Mouse (Mus musculus) right cerebral cortex, postnatal 4 days (tissue): ENCODE data around the gene Gm21988.

ENCODE experiments used
- DNase-seq: peaks from one replicate; pipeline ENCODE4 v3.0.0-alpha.2; 2022

The Gm21988 gene

DNA sequence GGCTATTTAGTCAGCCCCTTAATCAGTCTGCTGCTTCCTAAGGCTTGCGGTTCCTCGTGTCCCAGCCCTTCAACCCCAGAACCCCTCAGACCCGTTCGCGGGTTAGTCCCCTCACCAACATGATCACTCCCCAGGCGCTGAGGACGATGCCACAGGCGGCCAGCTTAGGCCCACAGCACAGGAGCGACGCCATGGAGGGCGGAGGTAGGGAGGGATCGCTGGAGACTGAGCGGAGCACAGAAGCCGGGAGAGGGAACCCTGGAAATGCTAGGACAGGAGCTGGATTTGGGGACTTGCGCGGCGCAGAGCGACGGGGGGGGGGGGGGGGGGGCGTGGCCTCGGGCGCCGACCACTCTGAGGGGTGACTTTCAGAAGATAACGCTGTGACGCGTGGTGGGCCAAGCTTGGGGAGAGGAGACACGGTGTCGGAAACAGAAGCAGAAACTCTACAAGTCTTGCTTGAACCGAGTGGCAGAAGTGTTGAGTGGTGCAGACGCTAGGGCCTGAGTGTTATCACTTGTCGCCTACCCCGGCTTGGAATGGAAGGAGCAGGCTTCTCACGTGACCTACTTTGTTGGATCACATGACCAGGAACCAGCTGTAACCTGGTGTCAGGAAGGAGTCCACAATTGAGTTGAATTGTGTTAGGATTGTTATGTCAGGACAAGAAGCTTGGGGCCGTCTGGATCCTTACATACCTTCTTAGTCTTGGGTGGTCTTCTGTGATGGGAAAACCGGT lies at the start of gene Gm21988, which contains the start of gene Rnasek:
Gene Gm21988, minus strand, starts transcription at position 290 of the 739 bp plus-strand sequence.
Gene Rnasek, minus strand, starts transcription at position 302 of the 739 bp plus-strand sequence.
- peak; percentile 70 for DNase-seq

DNA sequence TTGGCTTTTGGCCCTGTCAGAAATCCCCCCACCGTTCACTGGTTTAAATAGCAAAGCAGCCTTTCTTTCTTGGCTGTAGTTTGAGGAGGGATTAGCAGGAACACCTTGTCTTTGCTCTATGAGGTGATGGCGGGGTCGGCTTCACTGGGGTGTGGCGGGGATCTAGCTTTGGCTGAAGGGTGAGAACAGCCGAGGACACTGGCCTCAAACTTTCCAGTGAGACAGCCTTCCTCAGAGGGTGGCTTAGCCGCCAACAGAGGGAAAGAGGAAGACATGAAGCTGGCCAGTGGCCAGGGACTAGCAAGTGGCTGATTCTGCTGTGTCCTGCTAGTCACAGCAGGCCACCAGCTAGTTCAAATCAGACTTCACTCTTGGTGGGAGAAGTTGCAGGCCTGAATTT lies 49.6 kb upstream of the Gm21988 start:
- DNase-seq: peak; percentile 5

DNA sequence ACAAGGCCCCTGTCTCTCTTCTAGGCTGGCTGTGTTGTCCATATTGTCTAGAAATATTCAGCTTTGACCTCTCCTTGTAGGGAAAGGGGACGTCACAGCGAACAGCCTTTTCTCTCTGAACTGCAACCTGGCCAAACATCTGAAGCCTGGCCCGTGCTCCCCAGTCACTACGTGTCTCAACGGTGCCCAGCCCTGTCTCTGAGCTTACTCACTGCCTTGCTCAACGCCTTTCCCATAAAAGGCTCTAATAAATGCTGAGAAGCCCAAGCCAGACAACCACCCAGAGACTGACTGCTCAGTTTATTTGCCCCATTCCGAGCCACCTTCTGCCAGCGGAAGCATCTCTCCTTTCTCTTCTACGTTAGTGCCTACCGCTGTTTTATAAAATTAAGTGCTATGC lies 48.5 kb upstream of the Gm21988 start:
- no peak for DNase-seq

DNA sequence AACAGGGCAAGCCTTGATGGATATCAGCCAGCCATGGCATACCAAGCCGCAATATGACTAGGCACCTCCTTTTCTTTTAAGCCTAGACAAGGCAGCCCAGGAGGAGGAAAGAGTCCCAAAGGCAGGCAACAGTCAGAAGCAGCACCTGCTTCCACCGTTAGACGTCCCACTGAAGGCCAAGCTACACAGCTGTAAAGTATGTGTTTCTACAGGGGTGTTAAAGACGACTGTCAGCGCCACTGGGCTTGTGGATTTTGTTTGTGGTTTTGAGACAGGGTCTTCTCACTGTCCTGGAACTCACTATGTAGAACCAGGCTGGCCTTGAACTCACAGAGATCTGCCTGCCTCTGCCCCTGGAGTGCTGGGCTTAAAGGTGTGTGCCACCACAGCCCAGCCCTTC lies 46.1 kb upstream of the Gm21988 start:
- DNase-seq: no peak

DNA sequence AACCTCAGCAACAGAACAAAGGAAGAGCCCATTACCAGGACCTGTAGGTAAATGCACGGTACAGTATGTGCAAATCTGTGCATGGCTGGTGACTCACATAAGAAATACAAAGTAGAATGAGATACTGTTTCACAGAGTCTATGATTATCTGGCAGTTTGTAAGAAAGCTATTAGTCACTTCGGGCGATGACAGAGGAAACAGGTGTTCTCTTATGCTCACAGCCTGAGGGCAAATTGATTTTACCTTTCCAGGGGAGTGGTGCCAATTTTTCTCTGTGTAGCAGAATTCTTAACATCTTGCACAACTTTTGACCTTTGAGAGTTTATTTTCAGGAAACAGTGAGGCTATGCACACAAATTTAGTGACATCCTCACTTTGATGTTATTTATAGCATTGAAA lies 45.1 kb upstream of the Gm21988 start:
- no peak for DNase-seq

DNA sequence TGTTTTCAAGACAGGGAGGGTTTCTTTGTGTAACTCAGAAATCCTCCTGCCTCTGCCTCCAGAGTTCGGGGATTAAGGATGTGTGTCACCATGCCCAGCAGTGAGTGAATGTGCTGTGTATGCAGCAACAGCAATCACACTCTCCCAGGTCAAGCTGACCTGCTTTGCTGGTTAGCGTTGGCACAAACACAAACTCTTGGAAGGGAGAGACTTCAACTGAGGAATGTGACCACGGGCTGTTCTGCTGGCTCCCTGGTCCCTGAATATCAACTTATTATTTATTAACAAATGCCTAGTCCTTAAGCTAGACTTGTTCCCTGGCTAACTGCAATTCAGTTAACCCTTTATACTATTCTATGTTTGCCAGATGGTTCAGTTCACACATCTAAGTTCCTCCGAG lies 44.0 kb upstream of the Gm21988 start:
- DNase-seq: no peak

DNA sequence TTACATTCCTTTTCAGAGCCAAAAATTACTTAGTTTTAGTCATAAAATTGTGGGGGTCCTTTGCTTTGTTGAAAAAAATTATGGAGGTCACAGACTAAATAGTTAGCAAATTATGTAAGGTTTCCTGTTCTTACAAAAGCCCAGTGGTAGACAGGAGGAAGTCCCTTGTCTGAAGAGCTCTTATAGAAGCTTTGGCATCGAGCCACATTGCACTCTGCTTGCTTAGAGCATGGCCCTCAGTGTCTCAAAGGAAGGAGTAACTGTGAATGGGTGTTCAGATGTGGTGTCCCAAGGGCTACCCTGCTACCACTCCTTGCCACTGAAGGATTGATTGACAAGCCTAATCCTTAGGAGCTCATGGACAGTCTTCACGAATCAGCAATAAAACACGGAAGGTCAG lies 40.8 kb upstream of the Gm21988 start:
- no peak for DNase-seq

DNA sequence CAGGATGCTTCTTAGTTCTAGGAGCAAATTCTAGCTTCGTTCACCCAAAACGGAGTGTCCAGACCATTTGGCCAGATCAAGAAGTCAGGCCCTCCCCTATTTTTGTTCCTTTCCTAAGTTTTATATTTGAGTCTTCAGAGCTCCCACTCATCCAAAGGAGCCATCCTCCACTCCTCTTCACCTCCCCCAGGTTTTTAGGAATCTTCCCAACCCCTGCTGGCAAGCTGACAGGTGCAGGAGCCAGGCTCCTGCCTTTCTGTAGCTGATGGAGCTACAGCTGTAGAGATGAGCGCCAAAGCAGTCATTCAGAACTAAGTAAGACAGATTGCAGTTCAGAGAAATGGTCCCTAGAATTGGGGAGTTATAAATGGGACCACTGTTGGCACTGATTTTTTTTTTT lies 39.3 kb upstream of the Gm21988 start:
- no peak for DNase-seq

DNA sequence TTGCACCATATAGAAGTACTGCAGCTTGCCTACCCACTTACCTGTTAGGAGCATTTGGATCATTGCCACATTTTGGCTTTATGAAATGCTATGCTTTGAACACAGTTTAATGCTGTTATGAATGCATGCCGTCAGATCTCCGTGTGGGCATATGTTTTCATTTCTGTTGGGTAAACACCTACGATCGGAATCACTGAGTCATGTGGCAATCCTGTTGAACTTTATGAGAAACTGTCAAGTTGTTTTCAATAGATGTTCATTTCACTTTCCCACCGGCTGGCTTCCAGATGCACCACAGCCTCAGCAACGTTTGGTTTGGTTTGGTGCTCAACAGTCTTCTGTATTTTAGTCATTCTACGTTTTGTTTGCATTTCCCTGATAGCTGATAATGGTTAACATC lies 32.0 kb upstream of the Gm21988 start:
- no peak for DNase-seq

DNA sequence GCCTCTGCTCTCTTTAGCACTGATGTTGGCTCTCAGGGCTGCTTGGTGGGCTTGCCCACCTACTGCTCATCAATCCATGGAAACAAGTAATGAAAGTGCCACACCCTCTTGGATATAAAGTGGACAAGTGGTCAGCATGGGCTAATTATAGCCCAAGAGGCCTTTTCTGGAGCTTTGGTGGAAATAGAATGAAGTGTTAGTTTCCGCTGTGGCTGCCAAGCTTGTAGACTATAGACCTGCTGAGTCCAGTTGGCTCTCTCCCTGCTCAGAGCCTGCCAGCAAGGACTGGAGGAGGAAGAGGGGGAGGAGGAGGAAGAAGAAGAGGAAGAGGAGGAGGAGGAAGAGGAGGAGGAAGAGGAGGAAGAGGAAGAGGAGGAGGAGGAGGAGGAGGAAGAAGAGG lies 26.8 kb upstream of the Gm21988 start:
- no peak for DNase-seq

DNA sequence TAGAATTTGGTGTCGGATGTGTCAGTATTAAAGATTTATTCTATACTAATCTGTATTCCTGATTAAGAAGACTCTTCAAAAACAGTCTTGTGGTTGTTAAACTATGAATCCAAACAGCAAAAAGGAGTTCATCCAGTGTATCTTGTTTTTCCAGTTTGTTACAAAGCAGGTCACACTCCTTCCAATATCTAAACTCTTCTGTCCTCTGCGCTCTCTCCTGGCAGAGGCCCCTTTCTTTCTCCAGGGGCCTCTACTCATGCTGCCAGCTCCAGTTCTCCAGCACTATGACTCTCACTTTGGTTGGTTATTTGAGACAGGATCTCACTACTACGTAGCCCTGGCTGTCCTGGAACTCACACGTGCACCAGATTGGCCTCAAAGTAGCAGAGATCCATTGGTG lies 26.2 kb upstream of the Gm21988 start:
- no peak for DNase-seq

DNA sequence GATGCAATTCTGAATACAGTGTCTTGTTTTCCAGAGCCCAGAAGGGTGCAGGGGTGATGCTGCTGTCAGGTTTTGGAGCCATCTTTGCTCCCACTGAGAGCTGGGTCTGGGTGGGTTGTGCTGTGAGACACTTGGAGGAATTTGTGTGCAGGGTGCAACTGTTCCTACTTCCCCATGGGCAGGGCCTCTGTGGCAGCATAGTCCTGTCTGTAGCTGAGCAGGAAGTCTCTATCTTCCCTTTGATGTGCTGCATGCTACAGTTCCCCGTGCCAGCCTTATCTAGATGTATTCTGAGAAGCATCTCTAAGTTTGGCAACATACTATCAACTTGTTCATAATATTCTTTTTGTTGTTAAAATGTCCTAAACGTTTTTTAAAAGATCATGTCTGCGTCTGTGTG lies 25.6 kb upstream of the Gm21988 start:
- DNase-seq: no peak

DNA sequence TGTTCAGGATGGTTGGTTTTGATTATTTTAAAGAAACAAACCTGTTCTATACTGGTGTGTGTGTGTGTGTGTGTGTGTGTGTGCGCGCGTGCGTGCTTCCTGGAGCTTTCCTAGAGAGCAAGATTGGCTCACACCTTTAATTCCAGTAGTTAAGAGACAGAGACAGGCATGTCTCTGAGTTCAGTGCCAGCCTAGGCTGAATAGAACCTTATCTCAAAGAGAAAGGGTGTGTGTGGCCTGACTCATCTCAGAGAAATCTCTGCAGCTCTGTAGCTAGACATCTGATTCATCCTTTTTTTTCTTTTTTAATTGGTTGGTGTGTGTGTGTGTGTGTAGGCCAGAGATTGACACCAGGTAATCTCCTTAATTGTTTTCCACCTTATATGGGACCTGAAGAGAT lies 19.4 kb upstream of the Gm21988 start:
- no peak for DNase-seq

DNA sequence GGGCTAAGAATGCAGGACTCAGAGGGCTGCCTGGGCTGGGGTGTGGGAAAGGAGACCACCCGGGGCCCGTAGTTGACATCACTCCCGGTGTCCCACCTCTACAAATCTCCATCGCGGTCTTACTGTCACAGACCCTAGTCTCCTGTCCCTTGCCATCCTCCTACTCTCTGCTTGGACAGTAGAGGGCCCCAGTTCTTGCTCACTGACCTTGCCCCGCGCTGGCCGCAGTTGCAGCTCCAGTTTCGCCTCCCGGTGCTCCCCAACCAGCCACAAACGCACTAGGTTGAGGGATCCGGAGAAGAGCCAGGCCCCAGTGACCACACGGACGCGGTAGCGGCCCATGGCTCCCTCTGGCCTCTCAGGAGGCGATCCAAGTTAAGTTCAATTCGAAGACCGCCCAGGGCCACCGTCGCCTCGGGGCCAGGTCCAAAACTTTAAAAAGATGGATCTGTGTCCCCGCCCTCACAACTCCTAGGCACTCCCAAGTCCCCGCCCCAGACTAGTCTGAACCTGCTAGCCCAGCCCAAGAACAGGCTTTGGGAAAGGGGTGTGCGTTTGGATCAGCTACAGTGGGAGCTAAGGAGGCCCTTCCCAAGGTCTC lies 15.4 kb upstream of the Gm21988 start, which contains the start of gene Alox12:
Gene Alox12, minus strand, starts transcription at position 423 of the 601 bp plus-strand sequence.
- DNase-seq: no peak

DNA sequence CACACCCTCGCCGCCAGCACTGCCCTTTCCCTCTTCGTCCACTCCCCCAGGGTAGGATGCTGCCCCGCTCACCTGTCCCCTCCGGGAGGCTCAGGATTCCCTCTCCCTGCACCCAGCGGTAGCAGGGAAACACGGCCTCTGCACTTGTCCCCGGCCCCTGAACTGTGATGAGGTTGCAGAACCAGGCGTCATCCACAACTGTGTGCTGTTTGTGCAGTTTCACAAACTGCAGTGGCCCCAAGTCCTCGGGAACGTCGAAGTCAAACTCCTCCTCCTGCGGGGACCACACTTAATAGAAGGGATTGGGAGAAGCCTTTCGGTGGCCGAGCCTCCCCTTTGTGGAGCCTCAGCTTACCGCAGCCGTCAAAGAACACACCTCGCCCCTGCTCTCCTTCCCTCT lies 14.7 kb upstream of the Gm21988 start:
- no peak for DNase-seq

DNA sequence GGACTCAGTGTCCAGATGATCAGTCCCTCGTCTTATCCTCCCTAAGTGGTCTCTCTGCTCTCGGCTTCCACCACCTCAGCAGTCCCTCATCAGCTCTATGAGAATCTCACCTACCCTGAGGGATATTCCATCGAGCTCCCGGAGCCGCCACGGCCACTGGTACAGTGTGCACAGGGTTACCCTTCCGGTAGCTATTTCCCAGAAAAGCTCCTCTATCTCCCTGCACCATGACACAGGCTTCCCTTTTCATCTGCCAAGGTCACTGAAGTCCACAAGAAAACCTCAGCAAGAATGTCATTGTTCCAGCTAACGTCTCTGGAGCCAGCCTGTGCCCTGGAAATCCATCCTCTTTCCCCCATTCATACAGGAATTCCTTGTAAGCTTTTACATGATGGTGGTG lies 12.2 kb upstream of the Gm21988 start:
- no peak for DNase-seq

DNA sequence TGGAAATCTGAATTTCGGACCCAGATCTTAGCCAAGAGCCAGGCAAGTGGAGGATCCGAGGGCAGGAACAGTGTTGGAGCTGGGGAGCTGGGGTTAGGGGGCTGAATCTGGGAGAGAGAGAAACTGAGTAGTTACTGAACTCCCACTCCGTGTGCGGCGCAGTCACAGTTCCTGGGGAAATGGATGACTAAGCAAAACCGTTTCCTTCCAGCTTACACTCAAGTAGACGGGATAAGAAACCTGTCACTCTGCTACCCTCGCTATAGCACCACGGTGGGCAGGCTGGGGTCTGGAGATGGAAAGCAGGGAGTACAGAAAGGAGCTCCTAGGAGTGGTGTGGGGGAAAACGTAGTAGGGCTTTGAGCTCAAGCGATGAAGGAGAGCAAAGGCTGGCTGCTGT lies 10.5 kb upstream of the Gm21988 start:
- no peak for DNase-seq

DNA sequence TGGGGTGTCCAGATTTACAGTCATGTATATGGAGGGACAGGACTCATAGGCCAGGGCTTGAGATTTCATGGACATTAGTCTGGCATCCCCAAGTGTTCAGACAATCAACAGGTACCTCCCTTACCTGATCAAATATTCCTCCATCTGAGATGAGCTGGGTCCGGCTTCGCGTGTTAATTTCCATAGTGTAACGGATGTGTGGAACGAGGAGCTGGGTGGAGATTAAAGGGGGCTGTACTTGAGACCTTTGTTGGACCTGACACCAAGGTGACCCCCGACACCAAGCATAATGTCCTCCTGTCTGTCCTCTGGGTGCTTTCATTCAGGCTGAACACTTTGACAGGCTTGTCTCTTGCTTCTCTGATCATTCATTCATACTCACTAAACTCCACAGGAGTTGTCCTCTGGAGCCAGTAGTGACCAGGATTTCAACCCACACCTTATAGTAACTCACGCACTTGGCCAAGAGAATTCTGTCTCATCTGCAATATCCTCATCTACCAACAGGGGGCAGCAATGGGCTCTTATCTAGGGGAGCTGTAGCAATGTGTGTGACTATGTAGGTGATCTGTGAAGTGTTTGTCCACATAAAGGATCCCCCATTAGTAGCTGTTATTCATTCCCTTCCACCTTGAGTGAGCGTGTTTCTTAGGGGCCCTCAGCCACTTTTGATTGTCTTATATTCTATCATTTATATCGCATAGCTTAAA lies 7.7 kb upstream of the Gm21988 start:
- DNase-seq: peak; percentile 58

DNA sequence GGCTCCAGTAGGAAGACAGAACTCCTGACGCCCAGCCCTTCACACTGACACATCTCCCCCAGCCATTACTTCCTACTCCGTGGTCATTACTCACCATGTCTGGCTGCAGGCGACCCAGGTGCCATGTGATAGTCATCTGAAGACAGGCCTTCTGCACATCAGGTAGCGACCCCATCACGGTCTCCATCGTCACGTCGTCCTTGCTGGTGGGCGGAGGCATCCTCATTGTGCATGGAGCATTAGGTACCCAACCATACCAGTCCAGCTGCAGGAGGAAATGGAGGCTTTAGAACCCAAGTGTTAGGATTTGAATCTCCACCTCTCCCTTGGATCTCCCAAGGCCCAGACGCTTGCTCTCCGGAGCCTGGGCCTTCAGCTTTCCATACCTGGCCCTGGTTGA lies 3.0 kb upstream of the Gm21988 start:
- DNase-seq: no peak

DNA sequence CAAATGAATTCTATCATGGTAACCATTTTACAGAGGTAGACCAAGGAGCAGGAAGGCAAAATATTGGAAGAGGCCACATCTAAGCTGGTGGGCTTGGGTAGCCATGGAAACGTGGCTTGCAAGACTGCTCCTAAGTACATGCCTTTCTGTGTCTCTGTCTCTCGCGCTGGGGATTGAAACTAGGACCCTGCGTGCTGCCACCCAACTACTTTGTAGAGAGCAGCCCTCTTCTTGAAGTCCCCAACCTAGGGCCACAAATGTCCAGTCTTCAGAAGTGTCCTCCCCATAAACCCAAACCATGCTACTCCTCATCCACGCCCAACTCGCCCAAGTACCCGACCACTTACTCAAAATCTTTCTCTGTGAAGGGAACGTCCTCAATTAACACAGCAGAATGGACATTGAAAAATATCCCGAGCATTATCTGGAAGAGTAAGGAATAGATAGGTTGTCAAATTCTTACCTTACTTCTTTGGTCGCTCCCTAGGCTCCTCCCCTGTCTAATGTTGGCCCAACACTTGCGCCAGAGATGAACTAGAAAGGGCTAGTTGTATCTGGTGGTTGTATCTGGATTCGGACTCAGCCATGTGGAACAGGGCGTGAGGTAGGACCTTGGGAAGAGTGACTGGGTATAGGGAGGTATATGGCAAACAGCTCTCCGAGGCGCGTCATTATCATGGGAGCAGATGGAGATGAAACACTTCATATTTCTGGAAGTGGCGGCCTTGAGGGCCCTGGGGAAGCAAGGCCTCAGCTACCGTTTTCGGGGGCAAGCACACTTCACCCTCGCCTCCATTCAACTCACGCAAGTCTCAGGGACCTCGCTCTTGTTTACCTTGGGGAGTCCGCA lies 814 bp downstream of the Gm21988 start:
- DNase-seq: no peak

DNA sequence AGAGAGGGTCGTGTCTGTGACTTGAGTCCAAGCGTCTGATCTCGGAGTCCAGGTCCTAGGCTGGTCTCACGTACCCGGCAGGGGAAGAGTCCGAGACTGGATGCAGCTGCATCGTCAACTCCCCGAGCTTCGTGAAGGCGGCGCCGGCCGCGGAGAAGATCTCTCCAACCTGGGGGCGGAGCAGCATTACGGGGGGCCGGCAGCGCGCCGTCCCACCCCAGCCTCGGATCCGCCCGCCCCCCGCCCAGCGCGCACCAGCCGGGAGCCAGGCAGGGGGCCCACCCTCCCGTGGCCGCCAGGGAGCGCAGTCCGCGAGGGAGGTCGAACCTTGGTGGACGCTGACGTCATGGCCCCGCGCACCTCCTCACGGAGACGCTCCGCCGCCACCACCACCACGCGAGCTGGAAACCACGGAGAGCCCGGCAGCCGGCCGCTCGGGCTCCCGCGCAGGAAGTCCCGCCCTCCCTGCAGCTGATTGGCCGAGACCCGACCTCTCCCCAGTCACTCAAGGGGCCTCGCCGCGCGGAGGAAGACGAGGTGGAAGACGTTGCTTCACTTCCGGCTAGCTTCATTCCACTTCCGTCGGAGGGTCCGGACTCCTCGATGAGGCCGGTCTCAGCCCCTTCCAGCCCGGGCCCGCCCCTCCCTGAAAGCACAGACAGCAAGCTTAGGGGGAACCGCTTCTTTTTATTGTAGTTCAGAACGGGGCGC lies 2.0 kb downstream of the Gm21988 start, which contains the start of gene 0610010K14Rik:
Gene 0610010K14Rik, minus strand, starts transcription at position 458 of the 711 bp plus-strand sequence.
- DNase-seq: peak; percentile 98

DNA sequence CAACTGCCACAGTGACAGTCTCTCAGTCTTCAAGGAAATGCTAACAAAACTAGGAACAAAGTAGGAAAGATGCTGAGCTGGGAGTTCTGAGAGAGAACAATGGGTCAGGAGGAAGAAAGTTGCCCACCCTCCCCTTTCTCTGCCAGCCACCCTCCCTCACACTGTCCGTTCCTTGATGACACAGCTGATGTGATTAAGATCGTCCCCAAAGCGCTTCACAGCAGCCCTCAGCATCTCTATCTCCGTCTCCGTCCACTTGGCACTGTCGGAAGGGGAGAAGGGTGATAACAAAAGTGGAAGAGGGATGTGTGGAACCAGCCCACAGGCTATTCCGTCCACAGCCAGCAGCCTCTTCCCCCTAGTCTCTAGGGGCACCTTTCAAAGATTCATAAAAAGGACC lies 2.9 kb downstream of the Gm21988 start:
- no peak for DNase-seq
